Mouse (Mus musculus): ENCODE data around the gene Ucp2.

- 0 out of 2 replicates have a peak, but pooled peaks have one; percentile 26 for TF ChIP-seq CTCF (conservative IDR thresholded peaks at IDR 0.05; ENCODE audit: insufficient read depth, insufficient read length, low read depth, low read length)
- TF ChIP-seq POLR2A (IDR thresholded peaks at IDR 0.05; ENCODE audit: low read depth, low read length): no peak
These were observed 57.3 kb downstream of the Ucp2 start for GRCm38 (mm10) chr7:100550338-100551007.
